Comparison of ENCODE assay signal across 11 mouse cellular contexts in genomic region chr11:59026411-59026810, GRCm38 (mm10).
"Had no signal": no experiment of that assay in that cellular context is flagged by ENCODE, and none has a peak within 500 bp of the region (broad histone marks: within the 10 kb centered on the region; RNA-seq: fewer than 3 reads in every experiment).

No protein-coding gene starts in this region.

- ATAC-seq: hindbrain, postnatal 0 days; midbrain, embryonic 13.5 days had no signal

- DNase-seq: left cerebral cortex, postnatal 4 days; lung, adult 18-20 months; lung, postnatal 10 days had no signal

- H3K27me3 ChIP-seq: limb, embryonic 13.5 days; midbrain, embryonic 13.5 days had no signal

- H3K36me3 ChIP-seq: limb, embryonic 13.5 days; midbrain, embryonic 13.5 days had no signal

- H3K4me3 ChIP-seq: layer of hippocampus, adult 2 months; limb, embryonic 13.5 days; midbrain, embryonic 13.5 days had no signal

- H3K9ac ChIP-seq: limb, embryonic 13.5 days; liver, embryonic 14.5 days; midbrain, embryonic 13.5 days had no signal

- H3K4me2 ChIP-seq: limb, embryonic 13.5 days; midbrain, embryonic 13.5 days had no signal

- H3K27ac ChIP-seq: hindbrain, postnatal 0 days; layer of hippocampus, adult 2 months; limb, embryonic 13.5 days; liver, embryonic 14.5 days; macrophage; midbrain, embryonic 13.5 days; stomach, postnatal 0 days had no signal

- H3K4me1 ChIP-seq: limb, embryonic 13.5 days; megakaryocyte, embryonic 14.5 days; midbrain, embryonic 13.5 days had no signal

- H3K9me3 ChIP-seq: limb, embryonic 13.5 days; megakaryocyte, embryonic 14.5 days; midbrain, embryonic 13.5 days had no signal
